Mouse (Mus musculus) spleen, adult 12 weeks (tissue): ENCODE results near the gene 3110001I22Rik.

Source experiments
- DNase-seq: peaks from one replicate; pipeline ENCODE4 v3.0.0; 2022; ENCODE audit warnings: low spot score

The 3110001I22Rik gene

GRCm38 (mm10) chr16:13722937-13723336, 51.2 kb downstream of the 3110001I22Rik start:
- DNase-seq = no peak

- no peak for DNase-seq
Measured at GRCm38 (mm10) chr16:13727811-13728335, 56.1 kb downstream of the 3110001I22Rik start.
